Mouse (Mus musculus) liver, embryonic 12.5 days (tissue): ENCODE results near the gene Cd28. TPM values are rescaled to one million over a fixed set of nuclear protein-coding genes. Genes with fewer than 3 reads are reported as not detected.

Source experiments
- ATAC-seq: fragments of 200-750 bp; cut with Nextera tagmentation; 2 replicates; pipeline ENCODE4 v1.8.0; 2017; ENCODE audit warnings: moderate number of reproducible peaks, mild to moderate bottlenecking, moderate library complexity
- H3K27ac ChIP-seq: fragments of 300-500 bp; sonication (generic); 2 replicates; pipeline ENCODE4 v1.5.1; 2016; ENCODE audit warnings: mild to moderate bottlenecking
- H3K27me3 ChIP-seq: fragments of 300-500 bp; sonication (generic); replicated peaks from 2 replicates; pipeline ENCODE4 v1.6.1; 2016; ENCODE audit warnings: mild to moderate bottlenecking, moderate library complexity
- H3K36me3 ChIP-seq: fragments of 300-500 bp; sonication (generic); 2 replicates; pipeline ENCODE4 v1.6.1; 2016; ENCODE audit warnings: mild to moderate bottlenecking, moderate library complexity
- H3K4me1 ChIP-seq: fragments of 300-500 bp; sonication (generic); 2 replicates; pipeline ENCODE4 v1.6.1; 2016
- H3K4me2 ChIP-seq: fragments of 300-500 bp; sonication (generic); 2 replicates; pipeline ENCODE4 v1.6.1; 2016; ENCODE audit warnings: mild to moderate bottlenecking, moderate library complexity
- H3K4me3 ChIP-seq: fragments of 300-500 bp; sonication (generic); 2 replicates; pipeline ENCODE4 v1.5.1; 2016; ENCODE audit warnings: mild to moderate bottlenecking, moderate library complexity
- H3K9ac ChIP-seq: fragments of 300-500 bp; sonication (generic); 2 replicates; pipeline ENCODE4 v1.6.1; 2016; ENCODE audit warnings: mild to moderate bottlenecking, moderate library complexity
- H3K9me3 ChIP-seq: fragments of 300-500 bp; sonication (generic); replicated peaks from 2 replicates; pipeline ENCODE4 v1.6.1; 2016; ENCODE audit warnings: mild to moderate bottlenecking, moderate library complexity
- WGBS: fragments of 180-500 bp; shearing (Covaris S2); methylation state at CpG from one replicate; pipeline ENCODE4 v1.1.7; 2016; ENCODE audit not compliant: insufficient replicate concordance; 5-methylcytosine and 5-hydroxymethylcytosine counted together
- polyA plus RNA-seq: library from polyadenylated mRNA; unstranded; fragments of >200 nt; fragmentation: Nextera tagmentation; extraction: Ambion mirVana; gene quantifications from 2 replicates; pipeline ENCODE4 v1.2.1, GENCODE M21; 2016

Cd28 gene
- polyA plus RNA-seq, 1 experiment from 2014 or later = 0.12 TPM

- Histone ChIP-seq H3K27ac (no peak overlapping the region), H3K27me3 (no peaks in the 10 kb centered on the region), H3K4me2 (no peak overlapping the region), H3K9ac (no peak overlapping the region), H3K9me3 (no peaks in the 10 kb centered on the region), H3K4me3 (no peak overlapping the region), H3K4me1 (peaks cover 3% of the 10 kb centered on the region; the same call in 1 of the 2 replicates), H3K36me3 (no peaks in the 10 kb centered on the region)
- 73% methylated on average over 4 of the region's 4 CpGs for WGBS
- no peak for ATAC-seq
Observed at GRCm38 (mm10) chr1:60776166-60776565, 59.6 kb downstream of the Cd28 start.

GRCm38 (mm10) chr1:60776906-60777305, 60.3 kb downstream of the Cd28 start:
- 58% methylated on average over 3 of the region's 3 CpGs for WGBS
- peaks cover 3% of the 10 kb centered on the region; the same call in 1 of the 2 replicates for H3K4me1 ChIP-seq
- H3K36me3 ChIP-seq = no peaks in the 10 kb centered on the region
- no peak overlapping the region for H3K27ac ChIP-seq
- no peak for ATAC-seq
- H3K27me3 ChIP-seq = no peaks in the 10 kb centered on the region
- no peak overlapping the region for H3K4me3 ChIP-seq
- H3K9me3 ChIP-seq = no peaks in the 10 kb centered on the region
- no peak overlapping the region for H3K9ac ChIP-seq
- H3K4me2 ChIP-seq = no peak overlapping the region

GRCm38 (mm10) chr1:60778465-60779115, 62.0 kb downstream of the Cd28 start:
- H3K4me2 ChIP-seq = no peak overlapping the region
- ATAC-seq = no peak
- no peak overlapping the region for H3K27ac ChIP-seq

GRCm38 (mm10) chr1:60779176-60779575, 62.6 kb downstream of the Cd28 start:
- WGBS = 66% methylated on average over 2 of the region's 2 CpGs
- no peaks in the 10 kb centered on the region for H3K9me3 ChIP-seq
- no peak for ATAC-seq

More at GRCm38 (mm10) chr1:60778465-60779115, 62.0 kb downstream of the Cd28 start:
- 67% methylated on average over 8 of the region's 8 CpGs for WGBS
- H3K4me1 ChIP-seq = peaks cover 3% of the 10 kb centered on the region; the same call in 1 of the 2 replicates
- no peak overlapping the region for H3K9ac ChIP-seq
- H3K9me3 ChIP-seq = no peaks in the 10 kb centered on the region
- no peak overlapping the region for H3K4me3 ChIP-seq
- H3K36me3 ChIP-seq = no peaks in the 10 kb centered on the region
- no peaks in the 10 kb centered on the region for H3K27me3 ChIP-seq

GRCm38 (mm10) chr1:60781666-60782065, 65.1 kb downstream of the Cd28 start:
- H3K27me3 ChIP-seq = no peaks in the 10 kb centered on the region
- no peaks in the 10 kb centered on the region for H3K9me3 ChIP-seq
- peaks cover 10% of the 10 kb centered on the region for H3K4me1 ChIP-seq
- no peak for ATAC-seq
- H3K4me2 ChIP-seq = no peak overlapping the region
- 59% methylated on average over 4 of the region's 4 CpGs for WGBS
- no peak overlapping the region for H3K9ac ChIP-seq
- H3K4me3 ChIP-seq = no peak overlapping the region
- no peak overlapping the region for H3K27ac ChIP-seq
- no peaks in the 10 kb centered on the region for H3K36me3 ChIP-seq

More at GRCm38 (mm10) chr1:60779176-60779575, 62.6 kb downstream of the Cd28 start:
- no peak overlapping the region for H3K27ac ChIP-seq
- H3K4me2 ChIP-seq = no peak overlapping the region
- H3K4me3 ChIP-seq = no peak overlapping the region
- H3K4me1 ChIP-seq = peaks cover 3% of the 10 kb centered on the region; the same call in 1 of the 2 replicates
- no peak overlapping the region for H3K9ac ChIP-seq
- no peaks in the 10 kb centered on the region for H3K36me3 ChIP-seq
- H3K27me3 ChIP-seq = no peaks in the 10 kb centered on the region

- Histone ChIP-seq H3K27me3 (no peaks in the 10 kb centered on the region), H3K27ac (no peak overlapping the region), H3K4me1 (no peaks in the 10 kb centered on the region), H3K4me3 (no peak overlapping the region), H3K9ac (no peak overlapping the region), H3K36me3 (no peaks in the 10 kb centered on the region), H3K9me3 (no peaks in the 10 kb centered on the region), H3K4me2 (no peak overlapping the region)
- ATAC-seq = no peak
Observed at GRCm38 (mm10) chr1:60793717-60794116, 77.1 kb downstream of the Cd28 start.

- ATAC-seq = no peak
- WGBS = 64% methylated on average over 3 of the region's 3 CpGs
Observed at GRCm38 (mm10) chr1:60795677-60796205, 79.1 kb downstream of the Cd28 start.

GRCm38 (mm10) chr1:60799795-60800345, 83.3 kb downstream of the Cd28 start:
- Histone ChIP-seq H3K4me2 (no peak overlapping the region), H3K9me3 (no peaks in the 10 kb centered on the region), H3K4me1 (no peaks in the 10 kb centered on the region), H3K4me3 (no peak overlapping the region), H3K27ac (no peak overlapping the region), H3K36me3 (no peaks in the 10 kb centered on the region), H3K27me3 (no peaks in the 10 kb centered on the region), H3K9ac (no peak overlapping the region)
- ATAC-seq = no peak
- WGBS = 37% methylated on average over 1 of the region's 1 CpGs

More at GRCm38 (mm10) chr1:60795677-60796205, 79.1 kb downstream of the Cd28 start:
- H3K36me3 ChIP-seq = no peaks in the 10 kb centered on the region
- no peak overlapping the region for H3K4me2 ChIP-seq
- H3K9ac ChIP-seq = no peak overlapping the region
- no peak overlapping the region for H3K4me3 ChIP-seq
- H3K4me1 ChIP-seq = no peaks in the 10 kb centered on the region
- no peak overlapping the region for H3K27ac ChIP-seq
- no peaks in the 10 kb centered on the region for H3K9me3 ChIP-seq
- H3K27me3 ChIP-seq = no peaks in the 10 kb centered on the region

GRCm38 (mm10) chr1:60801210-60801671, 84.6 kb downstream of the Cd28 start:
- no peak overlapping the region for H3K4me2 ChIP-seq
- no peaks in the 10 kb centered on the region for H3K36me3 ChIP-seq
- no peak overlapping the region for H3K27ac ChIP-seq
- H3K4me3 ChIP-seq = no peak overlapping the region
- WGBS = 68% methylated on average over 4 of the region's 4 CpGs
- no peaks in the 10 kb centered on the region for H3K4me1 ChIP-seq
- no peak for ATAC-seq
- no peaks in the 10 kb centered on the region for H3K9me3 ChIP-seq
- H3K27me3 ChIP-seq = no peaks in the 10 kb centered on the region
- H3K9ac ChIP-seq = no peak overlapping the region

- WGBS = 71% methylated on average over 4 of the region's 4 CpGs
Observed at GRCm38 (mm10) chr1:60803128-60803824, 86.7 kb downstream of the Cd28 start.

GRCm38 (mm10) chr1:60803825-60804696, 87.5 kb downstream of the Cd28 start:
- no peaks in the 10 kb centered on the region for H3K4me1 ChIP-seq
- H3K9ac ChIP-seq = no peak overlapping the region
- no peak for ATAC-seq
- no peak overlapping the region for H3K4me2 ChIP-seq
- H3K36me3 ChIP-seq = no peaks in the 10 kb centered on the region
- H3K9me3 ChIP-seq = no peaks in the 10 kb centered on the region
- no peak overlapping the region for H3K27ac ChIP-seq
- H3K27me3 ChIP-seq = no peaks in the 10 kb centered on the region
- H3K4me3 ChIP-seq = no peak overlapping the region
- 56% methylated on average over 6 of the region's 6 CpGs for WGBS

More at GRCm38 (mm10) chr1:60803128-60803824, 86.7 kb downstream of the Cd28 start:
- Histone ChIP-seq H3K27ac (no peak overlapping the region), H3K9me3 (no peaks in the 10 kb centered on the region), H3K9ac (no peak overlapping the region), H3K4me3 (no peak overlapping the region), H3K27me3 (no peaks in the 10 kb centered on the region), H3K4me2 (no peak overlapping the region), H3K4me1 (no peaks in the 10 kb centered on the region), H3K36me3 (no peaks in the 10 kb centered on the region)
- ATAC-seq = no peak
